Mouse (Mus musculus) cerebral cortex, adult 2 months (tissue): ENCODE measurements around the gene Mrpl9.

Experiments used
- WGBS: fragments of 180-500 bp; shearing (Covaris S2); methylation state at CpG from one replicate; pipeline ENCODE4 v1.1.7; 2018; 5-methylcytosine and 5-hydroxymethylcytosine counted together

Mrpl9 gene

GRCm38 (mm10) chr3:94465632-94466430 is 22.7 kb downstream of the Mrpl9 start:
- WGBS: 32% methylated on average over 13 of the region's 13 CpGs

- 74% methylated on average over 3 of the region's 3 CpGs for WGBS
Observed at GRCm38 (mm10) chr3:94468931-94469330, 25.8 kb downstream of the Mrpl9 start.

GRCm38 (mm10) chr3:94472447-94473114 is 29.5 kb downstream of the Mrpl9 start:
- 20% methylated on average over 28 of the region's 28 CpGs for WGBS

GRCm38 (mm10) chr3:94473115-94473505 is 30.0 kb downstream of the Mrpl9 start:
- WGBS: 32% methylated on average over 10 of the region's 10 CpGs

- WGBS: 64% methylated on average over 5 of the region's 5 CpGs
Observed at GRCm38 (mm10) chr3:94473567-94474232, 30.6 kb downstream of the Mrpl9 start.

GRCm38 (mm10) chr3:94476301-94477035 is 33.4 kb downstream of the Mrpl9 start:
- 70% methylated on average over 8 of the region's 8 CpGs for WGBS

GRCm38 (mm10) chr3:94477444-94477843 is 34.3 kb downstream of the Mrpl9 start:
- WGBS: 23% methylated on average over 4 of the region's 4 CpGs

GRCm38 (mm10) chr3:94477981-94478422 is 34.9 kb downstream of the Mrpl9 start, which contains the start of gene Celf3:
Gene Celf3 (plus strand): TSS chr3:94478295.
- WGBS: under 1% methylated on average over 14 of the region's 14 CpGs

- 8% methylated on average over 9 of the region's 9 CpGs for WGBS
Observed at GRCm38 (mm10) chr3:94478591-94479169, 35.6 kb downstream of the Mrpl9 start.

GRCm38 (mm10) chr3:94479564-94479963 is 36.4 kb downstream of the Mrpl9 start:
- WGBS: 16% methylated on average over 11 of the region's 11 CpGs

- WGBS: 19% methylated on average over 16 of the region's 16 CpGs
Observed at GRCm38 (mm10) chr3:94480291-94480884, 37.3 kb downstream of the Mrpl9 start, which contains the start of gene Riiad1. Gene Riiad1 (minus strand): TSS chr3:94480341.

GRCm38 (mm10) chr3:94481429-94481828 is 38.3 kb downstream of the Mrpl9 start:
- WGBS: 40% methylated on average over 4 of the region's 4 CpGs

GRCm38 (mm10) chr3:94482764-94483385 is 39.8 kb downstream of the Mrpl9 start:
- 59% methylated on average over 17 of the region's 17 CpGs for WGBS

- WGBS: 13% methylated on average over 20 of the region's 20 CpGs
Observed at GRCm38 (mm10) chr3:94483790-94484439, 40.8 kb downstream of the Mrpl9 start.

GRCm38 (mm10) chr3:94485922-94486321 is 42.8 kb downstream of the Mrpl9 start:
- WGBS: 24% methylated on average over 7 of the region's 7 CpGs

- 48% methylated on average over 6 of the region's 6 CpGs for WGBS
Observed at GRCm38 (mm10) chr3:94487581-94487980, 44.5 kb downstream of the Mrpl9 start.

GRCm38 (mm10) chr3:94497162-94497561 is 54.0 kb downstream of the Mrpl9 start:
- WGBS: 91% methylated on average over 4 of the region's 4 CpGs
